In genomic region chr6:106820566-106820965, GRCm38 (mm10) we compare ENCODE assay signal across 13 mouse cellular contexts.
"Had no signal": no experiment of that assay in that cellular context is flagged by ENCODE, and none has a peak within 500 bp of the region (broad histone marks: within the 10 kb centered on the region; RNA-seq: fewer than 3 reads in every experiment).

No protein-coding gene starts in this region.

- H3K4me2 ChIP-seq: liver, embryonic 15.5 days; neural tube, embryonic 12.5 days had no signal

- H3K27me3 ChIP-seq: liver, embryonic 15.5 days; neural tube, embryonic 12.5 days had no signal

- H3K4me1 ChIP-seq: liver, embryonic 15.5 days; neural tube, embryonic 12.5 days had no signal

- H3K4me3 ChIP-seq: layer of hippocampus, adult 2 months; left cerebral cortex, adult 2 months; liver, embryonic 15.5 days; neural tube, embryonic 12.5 days had no signal

- H3K9ac ChIP-seq: liver, embryonic 15.5 days; neural tube, embryonic 12.5 days had no signal

- H3K36me3 ChIP-seq: liver, embryonic 15.5 days; neural tube, embryonic 12.5 days had no signal

- H3K27ac ChIP-seq: layer of hippocampus, adult 2 months; left cerebral cortex, adult 2 months; liver, embryonic 15.5 days; neural tube, embryonic 12.5 days had no signal

- H3K9me3 ChIP-seq: liver, embryonic 15.5 days; neural tube, embryonic 12.5 days had no signal

- DNase-seq: kidney, postnatal 10 days; kidney, postnatal 4 days; liver; lung, adult 2 months; lung, postnatal 36 days; midbrain, embryonic 14.5 days; thymus, adult 18-20 months; thymus, postnatal 14 days had no signal

- ATAC-seq: lung, postnatal 0 days had no signal
